Mouse (Mus musculus) liver, embryonic 11.5 days (tissue): ENCODE data around the gene Gpr155. TPM values are rescaled to one million over a fixed set of nuclear protein-coding genes. Genes with fewer than 3 reads are reported as not detected.

Source experiments
- ATAC-seq: fragments of 200-750 bp; cut with Nextera tagmentation; replicated peaks from 2 replicates; pipeline ENCODE4 v1.8.0; 2017; ENCODE audit warnings: moderate number of reproducible peaks, mild to moderate bottlenecking, moderate TSS enrichment, moderate library complexity; ENCODE audit not compliant: low FRiP score
- DNase-seq: peaks from one replicate; pipeline ENCODE4 v3.0.0-alpha.2; 2017; ENCODE audit warnings: low spot score
- H3K27ac ChIP-seq: fragments of 300-500 bp; sonication (generic); 2 replicates; pipeline ENCODE4 v1.5.1; 2014; ENCODE audit warnings: mild to moderate bottlenecking, low read depth, low read length, control low read depth
- H3K27me3 ChIP-seq: fragments of 300-500 bp; sonication (generic); replicated peaks from 2 replicates; pipeline ENCODE4 v1.6.1; 2014; ENCODE audit warnings: low read length, mixed read lengths; ENCODE audit not compliant: control insufficient read depth, insufficient read depth
- H3K36me3 ChIP-seq: fragments of 300-500 bp; sonication (generic); 2 replicates; pipeline ENCODE4 v1.6.1; 2014; ENCODE audit warnings: mild to moderate bottlenecking, low read length, moderate library complexity, mixed read lengths; ENCODE audit not compliant: control insufficient read depth, insufficient read depth
- H3K4me1 ChIP-seq: fragments of 300-500 bp; sonication (generic); replicated peaks from 2 replicates; pipeline ENCODE4 v1.6.1; 2014; ENCODE audit warnings: low read length, mixed read lengths; ENCODE audit not compliant: control insufficient read depth, insufficient read depth
- H3K4me2 ChIP-seq: fragments of 300-500 bp; sonication (generic); 2 replicates; pipeline ENCODE4 v1.6.1; 2014; ENCODE audit warnings: mild to moderate bottlenecking, control low read depth, moderate library complexity
- H3K4me3 ChIP-seq: fragments of 300-500 bp; sonication (generic); 2 replicates; pipeline ENCODE4 v1.5.1; 2014; ENCODE audit warnings: low read depth, low read length, control low read depth
- H3K9ac ChIP-seq: fragments of 300-500 bp; sonication (generic); 2 replicates; pipeline ENCODE4 v1.6.1; 2014; ENCODE audit warnings: low read depth, low read length, control low read depth
- H3K9me3 ChIP-seq: fragments of 300-500 bp; sonication (generic); 2 replicates; pipeline ENCODE4 v1.6.1; 2016; ENCODE audit warnings: low read length, inconsistent platforms, mixed read lengths; ENCODE audit not compliant: control insufficient read depth
- WGBS: fragments of 180-500 bp; shearing (Covaris S2); extraction: QIAGEN DNeasy Blood & Tissue Kit; methylation state at CpG from one replicate; pipeline ENCODE4 v1.1.7; 2014; 5-methylcytosine and 5-hydroxymethylcytosine counted together
- polyA plus RNA-seq: library from polyadenylated mRNA; unstranded; fragments of >200 nt; fragmentation: Nextera tagmentation; extraction: Ambion mirVana; gene quantifications from 2 replicates; pipeline ENCODE4 v1.2.1, GENCODE M21; 2014

Gpr155 gene
- polyA plus RNA-seq, 1 experiment from 2014 or later, result 6.3 TPM

- Histone ChIP-seq H3K9ac (no peak overlapping the region), H3K27me3 (no peaks in the 10 kb centered on the region), H3K4me1 (peaks cover 10% of the 10 kb centered on the region), H3K4me2 (no peak overlapping the region), H3K9me3 (no peaks in the 10 kb centered on the region), H3K4me3 (no peak overlapping the region), H3K27ac (no peak overlapping the region), H3K36me3 (peaks cover 20% of the 10 kb centered on the region)
- WGBS, result 88% methylated on average over 5 of the region's 5 CpGs
- no peak for ATAC-seq
- no peak for DNase-seq
Observed at GRCm38 (mm10) chr2:73304506-73304905, 81.9 kb downstream of the Gpr155 start.

GRCm38 (mm10) chr2:73302722-73303121, 83.7 kb downstream of the Gpr155 start:
- H3K27ac ChIP-seq, result peak overlapping the region; percentile 70

GRCm38 (mm10) chr2:73301979-73302378, 84.4 kb downstream of the Gpr155 start:
- Histone ChIP-seq H3K4me3 (no peak overlapping the region), H3K27ac (peak overlapping the region; percentile 70), H3K36me3 (peaks cover 6% of the 10 kb centered on the region; the same call in 1 of the 2 replicates), H3K27me3 (no peaks in the 10 kb centered on the region), H3K4me1 (peaks cover 15% of the 10 kb centered on the region), H3K9me3 (no peaks in the 10 kb centered on the region), H3K9ac (no peak overlapping the region), H3K4me2 (peak overlapping the region; percentile 45)
- ATAC-seq (peak; percentile 95), DNase-seq (no peak)
- 17% methylated on average over 1 of the region's 1 CpGs for WGBS

More at GRCm38 (mm10) chr2:73302722-73303121, 83.7 kb downstream of the Gpr155 start:
- peaks cover 15% of the 10 kb centered on the region for H3K4me1 ChIP-seq
- H3K4me3 ChIP-seq, result no peak overlapping the region
- H3K36me3 ChIP-seq, result peaks cover 11% of the 10 kb centered on the region; the same call in 1 of the 2 replicates
- no peaks in the 10 kb centered on the region for H3K9me3 ChIP-seq
- no peak overlapping the region; the same call in 1 of the 2 replicates for H3K4me2 ChIP-seq
- H3K27me3 ChIP-seq, result no peaks in the 10 kb centered on the region
- WGBS, result 86% methylated on average over 9 of the region's 9 CpGs
- no peak for DNase-seq
- no peak for ATAC-seq
- H3K9ac ChIP-seq, result no peak overlapping the region

DNA sequence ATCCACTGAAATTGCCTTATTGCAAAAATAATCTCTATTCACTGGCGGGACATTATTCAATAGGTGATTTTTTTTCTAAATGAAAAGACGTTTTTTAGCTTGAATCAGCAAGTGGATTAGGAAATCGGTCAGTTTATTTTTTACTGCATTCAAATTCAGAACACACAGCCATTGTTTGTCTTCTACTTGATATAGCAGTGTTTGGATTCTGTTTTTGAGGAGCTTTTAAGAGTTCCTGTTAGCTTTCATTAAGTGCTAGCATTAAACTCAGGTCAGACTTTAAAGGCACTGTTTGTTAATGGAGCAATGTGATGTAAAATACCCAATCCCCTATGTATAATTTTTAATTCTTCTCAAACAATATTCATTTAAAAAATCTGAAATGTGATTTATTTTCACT, 87.5 kb downstream of the Gpr155 start:
- Histone ChIP-seq H3K27me3 (no peaks in the 10 kb centered on the region), H3K27ac (no peak overlapping the region), H3K4me1 (peaks cover 22% of the 10 kb centered on the region), H3K36me3 (peaks cover 6% of the 10 kb centered on the region; the same call in 1 of the 2 replicates), H3K4me3 (no peak overlapping the region), H3K9ac (no peak overlapping the region), H3K4me2 (no peak overlapping the region), H3K9me3 (no peaks in the 10 kb centered on the region)
- WGBS, result 85% methylated on average over 3 of the region's 3 CpGs
- ATAC-seq (no peak), DNase-seq (no peak)

DNA sequence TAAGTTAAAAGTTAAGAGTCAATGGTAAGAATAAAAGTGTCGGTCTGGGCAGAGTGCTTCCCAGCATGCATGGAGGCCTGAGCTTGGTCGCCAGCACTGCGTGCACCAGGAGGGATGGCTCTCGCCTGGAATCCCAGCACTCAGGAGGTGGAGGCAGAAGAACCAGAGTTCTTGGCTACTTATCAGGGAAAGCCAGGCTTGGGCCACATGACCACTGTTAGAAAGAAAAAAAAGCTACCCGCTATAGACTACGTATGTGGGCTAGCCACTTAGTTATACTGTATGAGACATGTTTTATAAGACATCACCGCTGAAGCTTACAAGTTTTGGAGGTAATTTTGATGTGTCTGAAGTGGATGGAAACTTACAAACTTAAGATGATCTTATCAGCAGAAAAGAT, 88.2 kb downstream of the Gpr155 start:
- Histone ChIP-seq H3K27ac (no peak overlapping the region), H3K4me3 (no peak overlapping the region), H3K27me3 (no peaks in the 10 kb centered on the region), H3K36me3 (peaks cover under 1% of the 10 kb centered on the region; the same call in 1 of the 2 replicates), H3K4me1 (peaks cover 22% of the 10 kb centered on the region), H3K9me3 (no peaks in the 10 kb centered on the region), H3K4me2 (no peak overlapping the region), H3K9ac (no peak overlapping the region)
- DNase-seq (no peak), ATAC-seq (peak; percentile 50; the same call in 1 of the 2 replicates)
- WGBS, result 71% methylated on average over 7 of the region's 7 CpGs

GRCm38 (mm10) chr2:73295023-73295422, 91.3 kb downstream of the Gpr155 start:
- H3K27ac ChIP-seq, result no peak overlapping the region

More at GRCm38 (mm10) chr2:73295023-73295422, 91.3 kb downstream of the Gpr155 start:
- Histone ChIP-seq H3K36me3 (peaks cover 2% of the 10 kb centered on the region; the same call in 1 of the 2 replicates), H3K27me3 (no peaks in the 10 kb centered on the region), H3K4me2 (no peak overlapping the region), H3K9ac (no peak overlapping the region), H3K9me3 (no peaks in the 10 kb centered on the region), H3K4me3 (no peak overlapping the region), H3K4me1 (peaks cover 11% of the 10 kb centered on the region)
- 58% methylated on average over 7 of the region's 7 CpGs for WGBS
- ATAC-seq (peak; percentile 64; the same call in 1 of the 2 replicates), DNase-seq (no peak)

Other genes starting within 250 kb of the Gpr155 start
- 109 and 116 TPM in 2 replicates for gene Ola1, start 167.6 kb downstream of the Gpr155 start, polyA plus RNA-seq
- 0.05 TPM in 1 of 2 replicates, not detected in the other for gene Sp9, start 114.6 kb downstream of the Gpr155 start, polyA plus RNA-seq
- gene Scrn3, start 74.0 kb downstream of the Gpr155 start, polyA plus RNA-seq, result 27.6 and 31.6 TPM in 2 replicates
- gene Cir1, start 73.9 kb downstream of the Gpr155 start, polyA plus RNA-seq, result 22.1 and 22.6 TPM in 2 replicates
- gene Wipf1, start 143.2 kb upstream of the Gpr155 start, polyA plus RNA-seq, result 12.0 and 12.7 TPM in 2 replicates
- gene Chrna1, start 193.8 kb upstream of the Gpr155 start, polyA plus RNA-seq, result 0.66 and 0.70 TPM in 2 replicates